Mouse (Mus musculus): ENCODE results near the gene Cd248. TPM values are rescaled to one million over a fixed set of nuclear protein-coding genes. Genes with fewer than 3 reads are reported as not detected.

Cd248 gene
- polyA plus RNA-seq, 1 experiment from 2014 or later, result 10.3 TPM

DNA sequence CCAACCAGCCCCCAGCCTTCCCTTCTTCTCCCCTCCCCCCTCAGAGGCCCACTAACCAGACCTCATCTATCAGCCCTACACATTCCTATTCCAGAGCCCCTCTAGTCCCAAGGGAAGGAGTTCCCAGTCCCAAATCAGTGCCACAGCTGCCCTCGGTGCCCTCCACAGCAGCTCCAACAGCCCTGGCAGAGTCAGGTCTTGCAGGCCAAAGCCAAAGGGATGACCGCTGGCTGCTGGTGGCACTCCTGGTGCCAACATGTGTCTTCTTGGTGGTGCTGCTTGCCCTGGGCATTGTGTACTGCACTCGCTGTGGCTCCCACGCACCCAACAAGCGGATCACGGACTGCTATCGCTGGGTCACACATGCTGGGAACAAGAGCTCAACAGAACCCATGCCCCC is 2.1 kb downstream of the Cd248 start:
- H3K9me3 ChIP-seq, result no peaks in the 10 kb centered on the region
- ATAC-seq (replicated peaks), result no peak
- H3K9ac ChIP-seq (replicated peaks), result no peak overlapping the region
- H3K4me3 ChIP-seq, result no peak overlapping the region
- H3K27me3 ChIP-seq, result peaks cover 4% of the 10 kb centered on the region; the same call in 1 of the 2 replicates
- H3K27ac ChIP-seq (replicated peaks), result no peak overlapping the region
- H3K4me1 ChIP-seq, result peaks cover 42% of the 10 kb centered on the region
- no peaks in the 10 kb centered on the region for H3K36me3 ChIP-seq
- H3K4me2 ChIP-seq (replicated peaks), result no peak overlapping the region
- 85% methylated on average over 7 of the region's 7 CpGs for WGBS

DNA sequence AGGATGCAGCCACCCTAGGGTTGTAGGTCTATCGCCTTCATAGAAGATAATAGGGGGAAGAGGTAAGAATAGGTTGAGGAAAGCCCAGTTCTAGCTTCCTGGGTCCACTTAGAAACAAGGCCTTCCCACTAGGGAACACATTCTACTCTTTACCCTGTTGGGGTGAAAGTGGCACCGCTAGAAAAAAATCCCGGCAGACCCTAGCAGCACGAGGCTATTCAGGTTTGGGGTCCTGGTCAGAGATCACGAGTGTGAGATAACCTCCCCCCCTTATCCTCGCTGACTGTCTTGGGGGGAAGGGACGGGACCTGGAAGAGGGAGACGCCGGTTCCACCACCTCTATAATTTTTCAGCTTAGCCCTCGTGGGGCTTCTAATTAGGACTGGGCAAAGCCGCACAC is 3.2 kb downstream of the Cd248 start:
- 9% methylated on average over 11 of the region's 11 CpGs for WGBS
- peak overlapping the region; percentile 49 for H3K9ac ChIP-seq (replicated peaks)
- ATAC-seq (replicated peaks), result no peak
- H3K27me3 ChIP-seq, result peaks cover 4% of the 10 kb centered on the region; the same call in 1 of the 2 replicates
- no peaks in the 10 kb centered on the region for H3K9me3 ChIP-seq
- H3K4me3 ChIP-seq, result peak overlapping the region; percentile 45
- H3K4me1 ChIP-seq, result peaks cover 42% of the 10 kb centered on the region
- H3K36me3 ChIP-seq, result no peaks in the 10 kb centered on the region
- H3K27ac ChIP-seq (replicated peaks), result peak overlapping the region; percentile 60
- peak overlapping the region; percentile 66 for H3K4me2 ChIP-seq (replicated peaks)

DNA sequence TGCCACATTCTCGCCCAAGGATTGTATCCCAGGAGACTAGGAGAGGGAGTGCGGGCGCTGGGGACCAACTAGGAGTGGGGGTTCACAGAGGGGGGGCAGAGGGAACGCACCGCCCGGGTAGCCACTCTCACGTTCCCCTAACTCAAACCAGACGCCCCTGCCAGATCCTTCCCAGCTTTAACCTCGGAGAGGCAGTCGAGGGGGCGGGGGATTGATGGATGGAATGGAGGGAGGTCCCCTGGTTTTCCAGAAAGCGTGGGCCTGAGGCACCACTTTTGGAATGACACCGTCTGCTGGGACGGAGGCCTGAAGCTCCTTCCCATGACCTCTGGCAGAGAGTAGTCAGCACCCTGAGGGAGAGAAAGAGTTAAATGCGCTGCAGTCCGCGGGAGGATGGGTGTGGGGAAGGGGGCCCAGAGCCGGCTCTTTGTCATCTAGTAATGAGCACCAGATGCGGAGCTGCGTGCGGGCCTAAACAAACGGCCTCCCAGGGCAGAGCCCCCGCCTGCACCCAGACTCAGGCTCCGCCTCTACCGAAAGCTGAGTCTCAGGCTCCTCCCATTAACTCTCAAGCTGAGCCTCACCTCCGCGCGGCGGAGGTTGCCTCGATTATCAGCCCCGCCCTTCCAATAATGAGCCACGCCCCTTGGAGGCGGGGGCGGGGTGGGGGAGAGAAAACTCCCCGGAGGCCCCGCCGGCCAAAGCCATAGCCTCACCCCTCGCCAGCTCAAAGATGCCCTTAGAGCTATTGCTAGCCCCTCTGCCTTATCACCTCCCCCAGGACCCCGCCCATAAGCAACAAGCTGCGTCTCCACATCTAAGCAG is 3.9 kb downstream of the Cd248 start:
- Histone ChIP-seq H3K4me1 (peaks cover 42% of the 10 kb centered on the region), H3K27ac (replicated peaks) (peak overlapping the region; percentile 60), H3K27me3 (peaks cover 4% of the 10 kb centered on the region; the same call in 1 of the 2 replicates), H3K9me3 (no peaks in the 10 kb centered on the region), H3K36me3 (no peaks in the 10 kb centered on the region), H3K9ac (replicated peaks) (peak overlapping the region; percentile 49), H3K4me2 (replicated peaks) (peak overlapping the region; percentile 66), H3K4me3 (peak overlapping the region; percentile 45)
- WGBS, result under 1% methylated on average over 40 of the region's 40 CpGs
- peak; percentile 79 for ATAC-seq (replicated peaks)

DNA sequence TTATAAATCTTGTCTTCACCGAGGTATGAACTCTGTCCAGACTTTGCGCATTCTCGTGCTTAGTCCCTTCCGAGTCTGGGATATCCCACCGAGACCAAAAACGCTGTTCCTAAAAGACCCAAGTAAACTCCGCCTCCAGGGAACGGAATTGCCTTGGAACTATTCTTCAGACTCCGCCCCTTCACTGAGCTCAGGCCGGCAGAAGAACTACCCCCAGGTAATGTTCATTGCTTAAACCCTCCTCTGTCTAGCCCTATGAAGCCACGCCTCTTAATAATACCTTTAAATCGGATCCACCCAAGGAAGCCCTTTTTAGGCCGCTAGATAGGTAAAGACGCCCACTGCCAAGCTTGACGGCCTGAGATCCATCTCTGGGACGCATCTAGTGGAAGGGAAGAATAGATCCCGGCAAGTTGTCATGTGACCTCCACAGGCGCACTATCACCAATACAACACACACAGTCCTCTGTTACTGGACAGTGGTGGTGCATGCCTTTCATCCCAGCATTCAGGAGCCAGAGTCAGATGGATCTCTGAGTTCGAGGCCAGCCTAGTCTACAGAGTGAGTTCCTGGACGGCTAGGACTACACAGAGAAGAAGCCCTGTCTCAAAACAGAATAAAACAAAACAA is 4.6 kb downstream of the Cd248 start:
- 2% methylated on average over 20 of the region's 20 CpGs for whole genome bisulfite sequencing
- H3K4me1 ChIP-seq, result peaks cover 36% of the 10 kb centered on the region
- H3K4me3 ChIP-seq, result peak overlapping the region; percentile 45
- H3K9ac ChIP-seq (replicated peaks), result peak overlapping the region; percentile 49
- peak overlapping the region; percentile 66 for H3K4me2 ChIP-seq (replicated peaks)
- H3K27ac ChIP-seq (replicated peaks), result peak overlapping the region; percentile 60; the same call in 1 of the 2 replicates
- H3K9me3 ChIP-seq, result no peaks in the 10 kb centered on the region
- ATAC-seq (replicated peaks), result peak; percentile 13; the same call in 1 of the 2 replicates
- no peaks in the 10 kb centered on the region for H3K36me3 ChIP-seq
- no peaks in the 10 kb centered on the region; the same call in 1 of the 2 replicates for H3K27me3 ChIP-seq

GRCm38 (mm10) chr19:5073028-5073427 is 5.2 kb downstream of the Cd248 start:
- H3K4me3 ChIP-seq, result peak overlapping the region; percentile 24
- no peaks in the 10 kb centered on the region for H3K36me3 ChIP-seq
- WGBS, result 1% methylated on average over 15 of the region's 15 CpGs
- peaks cover 31% of the 10 kb centered on the region for H3K4me1 ChIP-seq
- H3K27me3 ChIP-seq, result no peaks in the 10 kb centered on the region; the same call in 1 of the 2 replicates
- H3K27ac ChIP-seq (replicated peaks), result no peak overlapping the region
- H3K4me2 ChIP-seq (replicated peaks), result peak overlapping the region; percentile 66
- no peak overlapping the region for H3K9ac ChIP-seq (replicated peaks)
- ATAC-seq (replicated peaks), result no peak; the same call in 1 of the 2 replicates
- no peaks in the 10 kb centered on the region for H3K9me3 ChIP-seq

DNA sequence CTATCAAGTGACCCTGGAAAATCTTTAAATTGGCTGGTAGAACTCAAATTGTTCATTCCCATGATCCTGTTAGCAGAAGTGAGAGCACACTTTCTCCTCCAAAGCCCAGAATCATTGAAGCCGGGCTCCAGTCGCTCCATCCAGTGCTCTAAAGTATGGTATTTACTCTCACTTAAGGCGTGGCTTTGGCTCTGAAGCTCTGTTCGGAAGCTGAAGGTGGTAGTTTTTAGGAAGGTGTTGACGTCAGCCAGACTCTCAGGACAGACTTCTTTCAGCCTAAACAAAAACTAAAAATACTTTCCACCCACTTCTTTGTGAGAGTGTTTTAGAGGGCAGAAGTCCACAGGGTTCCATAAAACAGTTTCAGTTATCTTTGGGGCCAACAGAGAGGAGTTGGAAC is 5.6 kb downstream of the Cd248 start:
- Histone ChIP-seq H3K36me3 (no peaks in the 10 kb centered on the region), H3K27me3 (no peaks in the 10 kb centered on the region; the same call in 1 of the 2 replicates)

GRCm38 (mm10) chr19:5079279-5079678 is 11.4 kb downstream of the Cd248 start:
- Histone ChIP-seq H3K4me3 (no peak overlapping the region), H3K27ac (replicated peaks) (no peak overlapping the region), H3K9me3 (no peaks in the 10 kb centered on the region), H3K9ac (replicated peaks) (no peak overlapping the region), H3K27me3 (peaks cover 42% of the 10 kb centered on the region), H3K4me2 (replicated peaks) (no peak overlapping the region), H3K36me3 (no peaks in the 10 kb centered on the region), H3K4me1 (no peaks in the 10 kb centered on the region)
- ATAC-seq (replicated peaks), result no peak
- WGBS, result 96% methylated on average over 1 of the region's 1 CpGs

More for the DNA sequence above, 5.6 kb downstream of the Cd248 start:
- Histone ChIP-seq H3K4me3 (no peak overlapping the region), H3K27ac (replicated peaks) (no peak overlapping the region), H3K4me1 (peaks cover 26% of the 10 kb centered on the region), H3K9me3 (no peaks in the 10 kb centered on the region), H3K4me2 (replicated peaks) (no peak overlapping the region), H3K9ac (replicated peaks) (no peak overlapping the region)
- WGBS, result 46% methylated on average over 5 of the region's 5 CpGs
- no peak for ATAC-seq (replicated peaks)

DNA sequence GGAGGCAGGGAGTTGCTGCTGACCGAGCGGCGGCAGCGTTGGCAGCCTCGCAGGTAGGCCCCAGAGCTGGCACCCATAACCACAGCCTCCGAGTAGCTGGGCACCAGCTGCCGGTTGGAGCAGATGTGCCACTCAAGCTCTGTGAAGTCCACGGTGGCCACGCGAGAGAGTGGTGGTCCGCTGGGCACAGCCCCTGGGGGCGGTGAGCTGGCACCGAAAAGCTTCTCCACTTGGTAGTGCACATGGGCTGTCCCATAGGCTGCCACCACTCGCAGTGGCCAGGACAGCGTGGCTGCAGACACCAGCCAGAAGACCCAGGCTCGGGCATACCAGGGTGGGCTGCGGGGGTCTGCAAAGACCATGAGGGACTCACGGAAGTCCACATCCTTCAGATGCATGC is 14.1 kb downstream of the Cd248 start:
- H3K27ac ChIP-seq (replicated peaks), result no peak overlapping the region
- peaks cover 15% of the 10 kb centered on the region for H3K4me1 ChIP-seq
- H3K9ac ChIP-seq (replicated peaks), result no peak overlapping the region
- 67% methylated on average over 17 of the region's 18 CpGs for WGBS
- H3K4me2 ChIP-seq (replicated peaks), result no peak overlapping the region
- no peaks in the 10 kb centered on the region for H3K36me3 ChIP-seq
- no peak overlapping the region for H3K4me3 ChIP-seq
- ATAC-seq (replicated peaks), result no peak
- peaks cover 66% of the 10 kb centered on the region for H3K27me3 ChIP-seq
- H3K9me3 ChIP-seq, result no peaks in the 10 kb centered on the region

DNA sequence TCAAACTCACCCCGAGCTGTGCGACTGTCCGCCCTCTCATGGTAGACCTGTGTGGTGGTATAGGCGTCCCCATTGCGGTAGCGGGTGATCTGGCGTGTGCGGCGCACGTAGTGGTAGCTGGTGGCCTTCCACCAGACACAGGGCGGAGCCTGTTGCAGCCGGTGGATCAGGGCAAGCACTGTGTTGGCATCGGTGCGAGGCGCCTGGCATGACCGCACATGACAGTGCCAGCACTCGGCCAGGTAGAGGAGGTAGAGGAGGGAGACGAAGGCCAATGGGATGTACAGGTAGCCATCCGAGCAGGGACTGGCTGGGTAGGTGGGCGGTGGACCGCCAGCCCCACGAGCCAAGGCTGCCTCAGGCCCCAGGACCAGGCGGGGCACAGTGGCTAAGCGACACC is 14.7 kb downstream of the Cd248 start:
- Histone ChIP-seq H3K9me3 (no peaks in the 10 kb centered on the region), H3K4me3 (no peak overlapping the region), H3K36me3 (no peaks in the 10 kb centered on the region), H3K27me3 (peaks cover 66% of the 10 kb centered on the region), H3K4me1 (peaks cover 21% of the 10 kb centered on the region), H3K4me2 (replicated peaks) (no peak overlapping the region), H3K9ac (replicated peaks) (no peak overlapping the region), H3K27ac (replicated peaks) (no peak overlapping the region)
- ATAC-seq (replicated peaks), result no peak
- WGBS, result 76% methylated on average over 24 of the region's 24 CpGs

DNA sequence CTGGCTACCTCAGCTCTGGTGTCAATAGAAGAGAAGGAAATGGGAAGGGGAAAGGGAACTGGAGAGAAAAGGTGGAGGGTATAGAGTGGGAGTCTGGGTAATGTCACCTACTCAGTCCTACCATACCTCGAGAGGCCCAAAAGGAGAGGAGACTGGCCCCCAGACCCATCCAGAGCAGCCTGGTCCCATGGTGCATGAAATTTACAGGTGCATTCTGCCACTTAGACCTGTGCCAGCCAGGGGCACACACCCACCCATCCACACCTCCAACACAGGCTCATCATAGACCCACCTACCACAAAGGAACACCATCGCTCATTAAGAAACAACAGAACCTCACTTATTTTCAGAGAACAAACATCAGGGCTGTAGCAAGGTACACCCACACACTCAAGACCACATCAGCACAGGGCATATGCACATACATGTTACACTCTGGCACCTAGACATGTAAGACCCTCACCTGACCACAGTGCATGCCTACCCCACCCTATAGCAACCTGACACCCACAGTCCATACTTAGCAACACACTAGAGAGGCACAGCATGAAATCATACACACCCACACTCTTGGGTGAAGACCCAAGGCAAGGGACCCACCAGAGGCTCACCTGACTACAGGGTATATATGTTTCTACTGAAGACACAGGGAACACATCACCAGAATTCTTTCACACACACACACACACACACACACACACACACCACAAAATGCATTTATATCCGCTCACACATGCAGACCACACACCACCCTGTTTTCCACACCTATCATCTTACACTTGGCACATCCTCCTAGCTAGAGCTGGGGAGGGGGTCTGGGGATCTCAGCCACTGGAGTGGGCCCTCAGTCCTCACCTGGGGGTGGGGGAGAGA is 16.3 kb downstream of the Cd248 start:
- peak overlapping the region; percentile 64 for H3K4me3 ChIP-seq
- no peaks in the 10 kb centered on the region for H3K36me3 ChIP-seq
- 63% methylated on average over 3 of the region's 3 CpGs for WGBS
- peak overlapping the region; percentile 66; the same call in 1 of the 2 replicates for H3K9ac ChIP-seq (replicated peaks)
- H3K4me1 ChIP-seq, result peaks cover 30% of the 10 kb centered on the region
- H3K4me2 ChIP-seq (replicated peaks), result peak overlapping the region; percentile 93
- no peak overlapping the region for H3K27ac ChIP-seq (replicated peaks)
- no peaks in the 10 kb centered on the region for H3K9me3 ChIP-seq
- no peak for ATAC-seq (replicated peaks)
- peaks cover 66% of the 10 kb centered on the region for H3K27me3 ChIP-seq

- H3K27me3 ChIP-seq, result peaks cover 66% of the 10 kb centered on the region
- no peaks in the 10 kb centered on the region for H3K9me3 ChIP-seq
- H3K27ac ChIP-seq (replicated peaks), result no peak overlapping the region
- peak overlapping the region; percentile 64 for H3K4me3 ChIP-seq
- H3K4me2 ChIP-seq (replicated peaks), result peak overlapping the region; percentile 93
- ATAC-seq (replicated peaks), result no peak
- 3% methylated on average over 15 of the region's 15 CpGs for WGBS
- H3K4me1 ChIP-seq, result peaks cover 34% of the 10 kb centered on the region
- no peaks in the 10 kb centered on the region; the same call in 1 of the 2 replicates for H3K36me3 ChIP-seq
- H3K9ac ChIP-seq (replicated peaks), result peak overlapping the region; percentile 66
Observed at GRCm38 (mm10) chr19:5084834-5085144, 16.9 kb downstream of the Cd248 start.

All from forebrain, embryonic 15.5 days (tissue).